Mouse (Mus musculus) activated CD4-positive, CD25-positive, alpha-beta regulatory T cell, adult 9 weeks (primary cell): Measurements from ENCODE around the gene Ptcd3. TPM values are rescaled to one million over a fixed set of nuclear protein-coding genes. Genes with fewer than 3 reads are reported as not detected.

Experiments
- polyA plus RNA-seq: library from polyadenylated mRNA; unstranded; fragments of 100-300 nt; shearing (Covaris generic); gene quantifications from one replicate; pipeline ENCODE4 v1.2.1, GENCODE M21; 2017

Gene Ptcd3
- 91.9 TPM for polyA plus RNA-seq

DNA sequence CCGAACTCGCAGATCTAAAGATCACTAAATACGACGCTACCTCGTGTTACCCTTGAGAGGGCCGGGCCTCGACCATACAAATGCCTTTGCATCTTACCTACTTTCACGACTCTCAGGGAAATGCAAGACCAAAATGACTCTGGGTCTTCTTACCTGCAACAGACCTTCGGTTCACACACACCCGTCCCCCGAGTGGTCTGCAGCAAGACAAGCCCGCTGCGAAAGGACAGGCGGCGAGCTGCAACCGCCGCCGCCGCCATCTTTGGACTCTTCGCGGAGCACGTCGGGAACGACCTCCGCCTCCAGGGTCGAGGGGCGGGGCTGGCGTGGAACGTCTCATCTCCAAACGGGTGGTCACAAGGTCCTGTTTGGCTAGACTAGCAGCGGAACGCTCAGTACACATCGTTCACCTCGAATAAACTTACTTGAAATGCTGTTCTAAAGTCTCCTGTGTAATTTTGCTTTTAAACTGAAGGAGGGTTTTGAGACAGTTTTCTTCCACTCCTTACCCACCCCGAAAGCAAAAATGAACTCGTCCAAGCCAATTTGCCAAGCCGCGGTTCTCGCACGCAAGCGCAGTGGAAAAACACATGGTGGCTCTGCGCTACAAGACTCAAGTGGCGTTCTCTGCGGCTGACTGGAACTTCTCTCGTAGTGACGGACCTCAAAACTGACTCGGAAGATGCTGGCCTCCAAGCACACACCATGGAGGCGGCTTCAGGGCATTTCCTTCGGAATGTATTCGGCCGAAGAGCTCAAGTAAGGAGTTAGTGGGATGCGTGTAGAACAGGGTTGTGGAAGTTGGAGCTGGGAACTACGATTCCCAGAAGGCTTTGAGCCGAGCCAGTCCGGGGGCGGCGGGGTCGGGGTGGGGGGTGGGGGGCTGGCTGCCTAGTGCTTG, at the start of gene Ptcd3, which contains the start of gene Polr1a:
Gene Ptcd3 (minus strand): TSS at position 270 of the 901 bp plus-strand sequence.
Gene Polr1a (plus strand): TSS at position 573 of the 901 bp plus-strand sequence.

DNA sequence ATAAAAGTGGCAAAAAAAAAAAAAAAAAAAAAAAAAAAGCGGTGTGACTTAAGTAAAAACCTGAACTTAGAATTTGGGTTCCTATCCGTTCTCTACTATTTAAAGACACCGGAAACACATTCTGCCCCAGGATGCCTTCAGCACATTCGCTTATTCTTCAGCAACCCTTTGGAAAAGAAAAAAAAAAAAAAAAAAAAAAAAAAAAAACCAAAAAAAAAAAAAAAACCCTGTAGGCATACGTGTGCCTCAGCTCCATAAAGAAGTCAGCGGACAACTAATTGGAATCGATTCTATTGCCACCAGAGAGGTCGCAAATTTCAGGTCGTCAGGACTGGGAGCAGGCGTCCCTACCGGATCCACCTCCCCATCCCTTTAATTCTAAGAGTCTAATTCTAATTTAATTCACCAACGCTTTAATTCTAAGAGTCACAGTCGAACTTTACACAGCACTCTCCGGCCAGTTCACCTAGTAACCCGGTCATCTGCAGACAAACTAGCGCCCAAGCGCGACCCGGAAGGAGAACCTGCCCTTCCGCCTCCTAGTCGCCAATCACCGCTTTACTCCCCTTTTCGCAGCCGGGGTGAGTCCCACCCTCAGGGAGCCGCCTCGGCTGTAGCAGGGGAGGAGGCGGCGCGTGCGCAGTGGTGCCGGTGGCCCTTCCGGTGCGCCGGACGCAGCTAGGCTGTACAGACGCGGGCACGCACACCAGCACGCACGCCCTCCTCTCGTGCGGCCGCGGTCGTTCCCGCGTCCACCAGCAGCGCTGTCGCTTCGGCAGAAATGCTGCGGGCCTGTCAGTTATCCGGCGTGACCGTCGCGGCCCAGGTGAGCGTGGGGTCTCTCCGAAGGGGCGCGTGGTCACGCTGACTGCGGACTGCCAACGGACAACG, 77.6 kb downstream of the Ptcd3 start, which contains the start of gene Immt:
Gene Immt (plus strand): TSS at position 642 of the 891 bp plus-strand sequence.

Other genes starting within 250 kb of the Ptcd3 start
- 0.66 TPM for gene Reep1, start 201.2 kb downstream of the Ptcd3 start, polyA plus RNA-seq
- 54.1 TPM for gene Mrpl35, start 81.8 kb downstream of the Ptcd3 start, polyA plus RNA-seq
- 137 TPM for gene Immt, start 77.4 kb downstream of the Ptcd3 start, polyA plus RNA-seq
- 35.3 TPM for gene Polr1a, start 303 bp upstream of the Ptcd3 start, polyA plus RNA-seq
- gene St3gal5, start 188.8 kb upstream of the Ptcd3 start, polyA plus RNA-seq, result 1.4 TPM